Mouse (Mus musculus): Measurements from ENCODE around the gene Med27.

- TF ChIP-seq CTCF (conservative IDR thresholded peaks at IDR 0.05 in 1 of 2, IDR thresholded peaks at IDR 0.05 in 1 of 2; ENCODE audit: low read depth in 2 of 2, low read length in 2 of 2) (no peak), MAZ (IDR thresholded peaks at IDR 0.05; ENCODE audit: low read depth, low read length) (no peak), POLR2A (IDR thresholded peaks at IDR 0.05; ENCODE audit: low read depth, low read length) (no peak), EP300 (IDR thresholded peaks at IDR 0.05; ENCODE audit: low read length) (peak; percentile 41; the same call in 1 of the 2 replicates), MAFK (IDR thresholded peaks at IDR 0.05; ENCODE audit: insufficient replicate concordance, low read length) (no peak), E2F4 (IDR thresholded peaks at IDR 0.05; ENCODE audit: insufficient replicate concordance, low read depth, low read length) (no peak), KAT2A (IDR thresholded peaks at IDR 0.05; ENCODE audit: insufficient replicate concordance, low read length) (no peak), HCFC1 (IDR thresholded peaks at IDR 0.05; ENCODE audit: low read depth, low read length) (no peak), GABPA (IDR thresholded peaks at IDR 0.05; ENCODE audit: insufficient replicate concordance, low read depth, low read length) (no peak)
These were observed 116.5 kb downstream of the Med27 start for GRCm38 (mm10) chr2:29463039-29463585.

Measured in CH12.LX (cell line).